In the genomic region with DNA sequence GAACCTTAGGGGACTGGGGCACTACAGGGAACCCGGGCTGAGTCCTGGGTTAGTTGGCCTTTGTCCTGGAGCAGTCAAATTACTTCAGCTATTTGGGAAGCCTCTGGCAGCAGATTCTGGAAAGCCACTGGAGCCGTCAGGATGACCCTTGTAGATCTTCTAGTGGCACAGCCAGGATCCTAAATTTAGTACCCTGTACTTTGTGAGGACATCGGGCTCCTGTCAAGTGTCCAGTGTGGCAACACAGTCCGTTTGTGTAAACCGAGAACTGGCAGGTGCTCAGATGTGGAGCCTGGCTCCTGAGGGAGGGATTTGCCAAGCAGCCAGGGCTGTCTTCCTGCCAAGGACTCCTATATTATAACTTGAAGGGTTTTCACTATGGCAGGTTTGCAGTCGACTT, we compare ENCODE assay signal across 16 mouse cellular contexts.
A peak's percentile ranks its signal among the peaks of the same experiment; 100 is the strongest.
DNase-seq lines count a peak whose midpoint lies in the region; TF ChIP-seq lines count a peak whose summit lies in the region.
"Had no signal": no experiment of that assay in that cellular context is flagged by ENCODE, and none has a peak within 500 bp of the region (broad histone marks: within the 10 kb centered on the region; RNA-seq: fewer than 3 reads in every experiment).

No protein-coding gene starts in this region.

- intact Hi-C loops in gastrocnemius, adult 2 months (cut with DNase I) = no loop called here
- intact Hi-C loops in heart, postnatal 36 days (cut with DNase I) = no loop called here

- peak overlapping the region; percentile 36; the same call in 1 of the 2 replicates for H3K4me3 ChIP-seq in gastrocnemius, adult 2 months
- H3K4me3 ChIP-seq: hindbrain, embryonic 13.5 days; midbrain, embryonic 13.5 days; stomach, embryonic 15.5 days had no signal

- DNase-seq in adrenal gland, postnatal 14 days = peak; percentile 66
- DNase-seq in gastrocnemius, adult 2 months = peak; percentile 92
- DNase-seq in heart, adult 9 months (ENCODE audit: low spot score in 2 of 2) = peak; percentile 76 to 77
- DNase-seq in heart, postnatal 36 days = peak; percentile 47 to 64
- no peak for DNase-seq in layer of hippocampus, adult 11-12 months (ENCODE audit: low spot score)
- DNase-seq in B cell, adult 2 months = no peak
- no peak for DNase-seq in frontal cortex, postnatal 36 days (ENCODE audit: low spot score in 2 of 2)
- DNase-seq: cerebellum, adult 9-11 months; kidney, adult 18-20 months; kidney, postnatal 36 days; liver; thymus, postnatal 25 days had no signal

- H3K27ac ChIP-seq in gastrocnemius, adult 2 months = peak overlapping the region; percentile 91
- H3K27ac ChIP-seq: hindbrain, embryonic 13.5 days; macrophage; midbrain, embryonic 13.5 days; stomach, embryonic 15.5 days had no signal

- no peak for TF ChIP-seq CTCF in gastrocnemius, adult 2 months (IDR thresholded peaks at IDR 0.05)

Comparison
In these comparisons a context has a peak if more than half of its experiments do, and no peak if none do; other contexts are left out.
1. DNase-seq: peak in adrenal gland, postnatal 14 days (single experiment), gastrocnemius, adult 2 months (single experiment), heart, adult 9 months (2 of 2) and heart, postnatal 36 days (2 of 2); none in layer of hippocampus, adult 11-12 months (single experiment), B cell, adult 2 months (0 of 2) and frontal cortex, postnatal 36 days (0 of 2).